ENCODE assay signal across 10 mouse cellular contexts in the genomic region with DNA sequence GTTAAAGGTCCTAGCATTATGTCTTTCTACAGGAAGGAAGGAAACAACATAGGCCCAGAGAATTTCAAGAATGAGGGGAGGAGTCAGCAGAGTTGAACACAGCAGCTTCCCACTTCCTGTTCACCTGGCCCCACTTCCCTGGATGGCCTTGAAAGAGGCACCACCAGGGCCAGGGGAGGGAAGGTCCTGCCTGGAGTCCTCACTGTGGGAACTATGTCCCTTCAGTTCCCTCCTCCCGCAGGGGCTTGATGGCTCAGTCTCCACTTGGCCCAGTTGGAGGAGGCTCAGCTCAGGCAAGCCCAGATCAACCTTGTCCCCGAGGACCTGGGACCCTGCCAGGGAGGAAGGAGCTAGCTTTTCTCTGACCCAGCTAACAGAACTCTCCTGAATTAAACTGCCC.
A peak's percentile ranks its signal among the peaks of the same experiment; 100 is the strongest.
DNase-seq lines count a peak whose midpoint lies in the region; ATAC-seq and TF ChIP-seq lines count a peak whose summit lies in the region.
"Had no signal": no experiment of that assay in that cellular context is flagged by ENCODE, and none has a peak within 500 bp of the region (broad histone marks: within the 10 kb centered on the region; RNA-seq: fewer than 3 reads in every experiment).

No protein-coding gene starts in this region.

- peak; percentile 54 for ATAC-seq in lung, embryonic 14.5 days (ENCODE audit: insufficient read depth)
- ATAC-seq in midbrain, embryonic 15.5 days (replicated peaks): no peak
- ATAC-seq in hindbrain, embryonic 16.5 days: no peak

- H3K27ac ChIP-seq in lung, embryonic 14.5 days (ENCODE audit: low read depth): peak overlapping the region; percentile 2; the same call in 1 of the 2 replicates
- peak overlapping the region; percentile 48; the same call in 1 of the 2 replicates for H3K27ac ChIP-seq in ES-E14 (ENCODE audit: insufficient read depth, low read depth, low read length, poor library complexity, severe bottlenecking)
- no peak overlapping the region for H3K27ac ChIP-seq in midbrain, embryonic 15.5 days
- no peak overlapping the region for H3K27ac ChIP-seq in hindbrain, embryonic 16.5 days (ENCODE audit: low read depth, low read length)
- H3K27ac ChIP-seq: forebrain, embryonic 10.5 days; left cerebral cortex, adult 2 months; neural tube, embryonic 12.5 days had no signal

- H3K9me3 ChIP-seq in lung, embryonic 14.5 days (ENCODE audit: low read depth, low read length): no peaks in the 10 kb centered on the region
- no peaks in the 10 kb centered on the region for H3K9me3 ChIP-seq in ES-E14 (ENCODE audit: control insufficient read depth, insufficient read depth, low read depth, low read length)
- no peaks in the 10 kb centered on the region for H3K9me3 ChIP-seq in midbrain, embryonic 15.5 days
- no peaks in the 10 kb centered on the region for H3K9me3 ChIP-seq in hindbrain, embryonic 16.5 days (ENCODE audit: control insufficient read depth, low read length)
- H3K9me3 ChIP-seq: forebrain, embryonic 10.5 days; neural tube, embryonic 12.5 days had no signal

- no peaks in the 10 kb centered on the region for H3K4me1 ChIP-seq in lung, embryonic 14.5 days (ENCODE audit: insufficient read depth)
- peaks cover 29 to 71% of the 10 kb centered on the region in 2 experiments for H3K4me1 ChIP-seq in ES-E14 (ENCODE audit: control insufficient read depth in 2 of 2, insufficient read depth in 2 of 2, low read length in 2 of 2, poor library complexity in 1 of 2)
- peaks cover 11% of the 10 kb centered on the region for H3K4me1 ChIP-seq in midbrain, embryonic 15.5 days
- H3K4me1 ChIP-seq in hindbrain, embryonic 16.5 days (ENCODE audit: control insufficient read depth, insufficient read depth, low read depth, low read length): peaks cover 7% of the 10 kb centered on the region

- H3K4me3 ChIP-seq in lung, embryonic 14.5 days (ENCODE audit: low read depth, low read length): no peak overlapping the region
- H3K4me3 ChIP-seq in ES-E14 (ENCODE audit: insufficient read depth in 1 of 2, low read depth in 1 of 2, low read length in 2 of 2, poor library complexity in 1 of 2, severe bottlenecking in 1 of 2): no peak overlapping the region
- no peak overlapping the region for H3K4me3 ChIP-seq in midbrain, embryonic 15.5 days
- H3K4me3 ChIP-seq in hindbrain, embryonic 16.5 days (ENCODE audit: low read length): no peak overlapping the region
- H3K4me3 ChIP-seq: forebrain, embryonic 10.5 days; left cerebral cortex, adult 2 months; neural tube, embryonic 12.5 days had no signal

- H3K4me2 ChIP-seq in lung, embryonic 14.5 days: no peak overlapping the region
- no peak overlapping the region for H3K4me2 ChIP-seq in midbrain, embryonic 15.5 days
- no peak overlapping the region for H3K4me2 ChIP-seq in hindbrain, embryonic 16.5 days (ENCODE audit: low read length)
- H3K4me2 ChIP-seq: neural tube, embryonic 12.5 days had no signal

- WGBS in lung, embryonic 14.5 days: 62% methylated on average over 2 of the region's 2 CpGs
- WGBS in midbrain, embryonic 15.5 days: 85% methylated on average over 2 of the region's 2 CpGs
- WGBS in hindbrain, embryonic 16.5 days: 75% methylated on average over 2 of the region's 2 CpGs

- TF ChIP-seq CTCF in lung, embryonic 14.5 days (IDR thresholded peaks at IDR 0.05; ENCODE audit: low read depth): no peak

- no peaks in the 10 kb centered on the region for H3K27me3 ChIP-seq in lung, embryonic 14.5 days (ENCODE audit: insufficient read depth, low read length)
- H3K27me3 ChIP-seq in midbrain, embryonic 15.5 days (replicated peaks): peaks cover 73% of the 10 kb centered on the region
- peaks cover 18% of the 10 kb centered on the region for H3K27me3 ChIP-seq in hindbrain, embryonic 16.5 days (replicated peaks; ENCODE audit: control insufficient read depth, insufficient read depth, low read length)

- DNase-seq in lung, embryonic 14.5 days: peak; percentile 60
- no peak for DNase-seq in lung, postnatal 10 days
- DNase-seq in ES-E14 (ENCODE audit: low read depth, low spot score): no peak
- DNase-seq in adrenal gland, postnatal 25 days: peak; percentile 63
- DNase-seq in heart, postnatal 36 days: peak; percentile 43 to 49

- H3K9ac ChIP-seq in lung, embryonic 14.5 days: no peak overlapping the region
- H3K9ac ChIP-seq in ES-E14 (ENCODE audit: insufficient read depth, low read depth, low read length, poor library complexity, severe bottlenecking): peak overlapping the region; percentile 1; the same call in 1 of the 2 replicates
- no peak overlapping the region for H3K9ac ChIP-seq in midbrain, embryonic 15.5 days
- no peak overlapping the region for H3K9ac ChIP-seq in hindbrain, embryonic 16.5 days (ENCODE audit: low read depth, low read length)
- H3K9ac ChIP-seq: neural tube, embryonic 12.5 days had no signal

- intact Hi-C loops in heart, postnatal 36 days (cut with DNase I): loop anchor here (5.0 kb wide), 1 partner anchor 141 kb away; a partner anchor contains a TSS

- no peaks in the 10 kb centered on the region for H3K36me3 ChIP-seq in lung, embryonic 14.5 days (ENCODE audit: insufficient read depth)
- H3K36me3 ChIP-seq in ES-E14 (ENCODE audit: control insufficient read depth, insufficient read depth, low read length, poor library complexity, severe bottlenecking): no peaks in the 10 kb centered on the region
- no peaks in the 10 kb centered on the region for H3K36me3 ChIP-seq in midbrain, embryonic 15.5 days (replicated peaks)
- H3K36me3 ChIP-seq in hindbrain, embryonic 16.5 days (ENCODE audit: control insufficient read depth, insufficient read depth, low read length): no peaks in the 10 kb centered on the region
- H3K36me3 ChIP-seq: forebrain, embryonic 10.5 days; neural tube, embryonic 12.5 days had no signal

- in situ Hi-C loops in ES-E14 (cut with MboI; ENCODE audit: low sequenced_read_pairs in 2 of 2, unreplicated experiment in 2 of 2): no loop called here

TF ChIP-seq in ES-E14, 5 proteins besides CTCF, POLR2A, EP300 and RAD21:
- TF ChIP-seq MAFK (IDR thresholded peaks at IDR 0.05; ENCODE audit: insufficient read depth, low read depth, low read length) (no peak), CHD2 (IDR thresholded peaks at IDR 0.05; ENCODE audit: low read depth, low read length) (no peak), ZC3H11A (IDR thresholded peaks at IDR 0.05; ENCODE audit: borderline replicate concordance, low read depth, low read length) (no peak), HCFC1 (IDR thresholded peaks at IDR 0.05; ENCODE audit: borderline replicate concordance, insufficient read depth, low read length) (no peak), ZNF384 (IDR thresholded peaks at IDR 0.05; ENCODE audit: low read depth, low read length) (no peak)

Comparison
In these comparisons a context has a peak if more than half of its experiments do, and no peak if none do; other contexts are left out.
1. DNase-seq: peak in lung, embryonic 14.5 days (single experiment), adrenal gland, postnatal 25 days (single experiment) and heart, postnatal 36 days (2 of 2); none in lung, postnatal 10 days (single experiment) and ES-E14 (single experiment).
2. H3K27ac ChIP-seq: peak in lung, embryonic 14.5 days (single experiment) and ES-E14 (single experiment); none in midbrain, embryonic 15.5 days (single experiment) and hindbrain, embryonic 16.5 days (single experiment).